Mouse (Mus musculus) heart, postnatal 14 days (tissue): ENCODE results near the gene Dbndd2. TPM values are rescaled to one million over a fixed set of nuclear protein-coding genes. Genes with fewer than 3 reads are reported as not detected.

Experiments used
- DNase-seq, 2 experiments: peaks; one replicate each; pipeline ENCODE4 v3.0.0; 2021 to 2022
- intact Hi-C: fragments of 180-260 bp; cut with DNase I; formaldehyde crosslinking; loops from one replicate; pipeline ENCODE4 v1.15.1; 2025
- total RNA-seq, 2 experiments: library from RNA; stranded (reverse); gene quantifications; 2 replicates each; pipeline ENCODE4 v1.2.3; 2021

The Dbndd2 gene
- total RNA-seq, 2 experiments from 2014 or later: 17.9 to 19.0 TPM

DNA sequence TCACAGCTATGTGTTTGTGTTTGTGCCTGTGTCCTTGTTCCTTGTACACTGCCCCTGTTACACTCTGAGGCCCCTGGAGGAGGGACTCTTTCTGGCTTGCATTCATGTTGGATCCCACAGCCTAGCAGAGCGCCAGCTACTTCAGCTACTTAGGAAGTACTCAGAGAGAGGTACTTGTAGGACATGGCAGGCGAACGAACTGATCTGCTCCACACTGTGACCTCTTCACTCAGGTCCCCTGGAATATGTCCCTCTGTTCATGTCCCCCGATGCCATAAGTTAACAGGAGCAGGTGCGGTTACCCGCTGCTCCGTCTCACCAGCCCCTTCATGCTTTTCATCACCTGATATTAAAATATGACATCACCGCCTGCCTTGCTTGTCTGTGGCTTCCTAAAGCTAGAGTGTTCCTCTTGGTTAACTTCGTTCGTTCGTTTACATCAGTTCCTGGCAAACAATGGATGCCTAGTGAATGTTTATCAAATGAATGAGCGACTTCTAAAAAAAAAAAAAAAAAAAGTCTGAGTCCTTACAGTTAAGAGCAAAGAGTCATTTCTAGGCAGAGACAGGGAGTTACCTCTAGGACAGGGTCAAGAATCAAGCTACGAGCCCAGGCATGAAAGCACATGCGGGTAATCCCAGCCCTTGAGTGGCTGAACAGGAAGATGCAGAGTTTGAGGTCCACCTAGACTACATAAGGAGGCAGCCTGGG is 32.7 kb upstream of the Dbndd2 start:
- intact Hi-C loops: no loop called here
- DNase-seq: peak in 1 of 2 experiments; percentile 45

DNA sequence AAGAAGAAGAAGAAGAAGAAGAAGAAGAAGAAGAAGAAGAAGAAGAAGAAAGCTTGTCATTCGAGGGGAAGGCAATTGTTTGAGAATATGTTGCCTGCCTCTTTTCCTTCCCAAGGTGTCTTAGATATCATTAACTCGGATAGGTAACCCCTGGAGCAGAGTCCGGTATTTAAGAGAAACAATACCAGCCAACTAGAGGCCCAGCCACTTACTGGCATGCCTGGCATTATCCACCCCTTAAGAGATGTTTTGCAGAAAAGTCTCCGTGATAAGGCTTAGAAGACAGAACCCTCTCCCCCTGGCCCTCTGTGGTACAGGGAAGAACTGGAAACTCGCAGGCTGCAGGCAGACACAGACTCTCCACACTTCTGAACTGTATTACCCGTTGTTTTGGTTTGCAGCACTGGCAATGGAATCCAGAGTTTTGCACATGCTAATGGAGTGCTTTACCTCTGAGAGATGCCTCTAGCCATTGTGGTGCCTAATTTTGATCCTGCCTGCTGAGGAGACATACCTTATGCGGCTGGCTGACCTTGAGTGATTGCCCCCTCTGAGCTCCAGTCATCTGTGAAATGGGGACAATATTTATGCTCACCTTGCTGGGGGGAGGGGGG is 31.9 kb upstream of the Dbndd2 start:
- intact Hi-C loops: no loop called here
- no peak for DNase-seq

DNA sequence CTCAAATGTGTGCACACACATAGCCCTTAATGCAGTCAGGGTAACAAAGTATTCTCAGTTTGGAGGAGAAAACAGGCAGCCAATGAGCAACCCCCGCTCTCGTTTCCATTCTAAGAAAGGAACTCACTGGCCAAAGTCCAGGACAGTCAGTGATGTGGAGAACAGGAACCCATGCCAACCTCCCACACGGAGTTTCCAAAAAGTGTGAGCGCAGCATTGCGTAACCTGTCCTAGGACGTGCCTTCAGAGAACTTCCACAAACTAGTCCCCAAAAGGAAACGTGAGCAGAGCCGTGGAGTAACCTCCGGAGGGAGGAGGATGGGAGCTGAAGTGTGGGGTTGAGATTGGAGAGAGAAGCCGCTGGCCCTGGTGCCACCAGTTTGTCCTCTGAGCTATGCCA is 31.1 kb upstream of the Dbndd2 start:
- intact Hi-C loops: no loop called here
- DNase-seq: peak; percentile 79 to 81

DNA sequence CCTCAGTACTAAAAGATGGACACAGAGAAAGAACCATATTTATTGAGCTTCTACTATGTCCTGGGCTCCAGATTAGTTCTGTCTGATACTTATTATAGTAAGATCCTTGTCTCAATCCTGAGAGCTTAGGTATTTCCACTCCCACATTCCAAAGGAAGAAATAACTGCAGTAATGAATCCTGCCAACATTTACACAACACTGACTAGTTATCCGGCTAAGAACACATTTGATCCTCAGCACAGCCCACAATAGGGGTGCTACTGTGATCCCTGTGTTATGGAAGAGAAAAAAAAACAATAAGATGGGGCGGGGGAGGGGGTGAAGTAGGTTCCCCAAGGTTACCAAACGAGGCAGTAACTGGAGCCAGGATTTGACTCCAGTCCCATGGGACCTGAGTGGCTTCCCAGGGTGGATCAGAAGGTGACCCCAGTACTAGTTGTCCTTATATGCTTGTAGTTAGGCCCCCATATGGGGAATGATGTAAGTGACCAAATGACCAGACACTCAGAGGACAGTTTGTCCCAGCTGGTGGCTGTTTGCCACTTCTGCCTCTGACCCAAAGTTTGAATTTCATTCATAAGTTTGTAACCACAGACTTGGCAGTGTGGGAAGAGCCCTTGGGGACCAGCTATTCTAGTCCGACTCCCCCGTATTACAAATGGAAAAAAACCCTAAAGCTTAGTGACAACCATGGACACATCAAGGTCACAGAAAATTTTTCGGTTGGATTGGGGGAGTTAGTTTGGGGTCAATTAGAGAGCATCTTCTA is 30.3 kb upstream of the Dbndd2 start:
- peak; percentile 62 to 63 for DNase-seq
- intact Hi-C loops: loop anchor here (2.0 kb wide), 1 partner anchor 39 kb away; no protein-coding TSS in a partner anchor

DNA sequence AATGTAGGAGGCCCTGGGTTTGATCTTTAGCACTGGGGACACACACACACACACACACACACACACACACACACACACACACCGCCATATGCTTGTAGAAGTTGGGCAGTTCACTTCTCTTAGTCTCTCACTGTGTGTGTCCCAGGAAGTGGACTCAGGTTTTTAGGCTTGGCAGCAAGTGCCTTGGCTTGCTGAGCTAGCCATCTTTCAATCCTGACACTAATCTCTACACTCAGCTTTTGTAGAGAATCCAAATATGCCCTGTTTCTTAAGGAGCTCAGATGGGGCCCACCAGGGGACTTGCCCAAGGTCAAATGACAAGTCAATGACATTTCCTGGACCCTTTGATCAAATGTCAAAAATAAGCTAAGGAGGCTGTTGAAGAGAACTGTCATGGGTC is 29.5 kb upstream of the Dbndd2 start:
- intact Hi-C loops: loop anchor here (2.0 kb wide), 1 partner anchor 40 kb away; no protein-coding TSS in a partner anchor
- DNase-seq: no peak

DNA sequence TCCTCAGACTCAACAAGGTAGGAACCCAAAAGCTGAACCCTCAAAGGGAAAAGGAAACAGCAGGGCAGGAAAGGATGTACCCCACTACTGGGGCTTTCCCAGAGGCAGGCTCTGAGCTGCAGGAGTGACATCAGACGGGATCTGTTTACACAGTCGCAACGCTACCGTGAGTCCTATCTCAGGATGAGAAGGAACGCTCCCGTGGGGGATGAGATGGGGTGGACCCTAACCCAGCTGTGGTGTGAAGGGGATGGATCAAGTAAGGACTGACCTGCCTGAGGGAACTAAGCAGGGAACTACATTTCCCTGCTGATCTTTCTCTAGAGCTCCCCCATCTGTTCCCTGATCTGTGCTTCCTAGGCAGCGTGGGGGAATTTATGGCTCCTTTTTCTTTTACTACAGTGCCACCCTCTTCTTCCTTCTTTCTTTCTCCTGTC is 29.0 kb upstream of the Dbndd2 start, which contains the start of gene Sys1:
Gene Sys1 (plus strand): TSS at position 101 of the 437 bp plus-strand sequence.
- peak in 1 of 2 experiments; percentile 23 for DNase-seq
- intact Hi-C loops: loop anchor here (2.0 kb wide), 1 partner anchor 40 kb away; no protein-coding TSS in a partner anchor

DNA sequence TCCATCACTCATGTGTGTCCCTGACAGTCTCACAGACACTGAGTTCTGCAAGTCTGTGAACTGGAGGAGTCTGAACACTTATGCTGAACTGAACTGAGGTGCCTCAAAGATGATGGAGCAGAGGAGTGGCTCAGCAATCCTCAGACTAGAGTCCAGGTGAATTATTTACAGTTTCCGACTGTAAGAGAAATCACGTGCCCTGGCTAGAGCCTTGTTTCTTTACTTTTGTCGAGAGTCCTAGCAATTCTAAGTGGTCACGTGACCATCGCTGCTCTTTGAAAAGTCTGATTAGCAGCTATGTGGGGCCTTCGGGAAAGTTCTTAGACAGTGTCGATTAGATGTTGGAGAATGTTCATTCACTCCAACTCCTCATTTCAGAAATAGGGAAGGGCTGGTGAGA is 28.0 kb upstream of the Dbndd2 start:
- intact Hi-C loops: loop anchor here (2.0 kb wide), 1 partner anchor 41 kb away; no protein-coding TSS in a partner anchor
- no peak for DNase-seq

DNA sequence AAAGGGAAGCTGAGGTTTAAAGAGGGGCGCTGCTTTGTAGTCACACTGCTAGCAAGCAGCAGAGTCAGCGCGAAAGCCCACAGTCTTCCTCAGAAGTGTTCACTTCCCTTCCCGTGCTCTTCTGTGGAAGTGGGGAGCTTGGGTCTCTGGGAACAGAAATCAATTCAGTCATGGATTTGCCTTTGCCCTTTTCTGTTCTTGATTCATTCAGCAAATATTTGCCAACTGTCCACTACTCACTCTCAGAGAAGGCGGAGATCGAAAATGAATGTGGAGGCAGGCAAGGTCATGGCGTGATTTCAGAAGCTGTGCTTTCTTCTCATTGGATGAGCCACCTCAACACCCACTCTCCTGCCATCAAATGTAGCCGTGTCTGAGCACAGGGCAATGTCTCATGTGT is 27.4 kb upstream of the Dbndd2 start:
- DNase-seq: no peak
- intact Hi-C loops: no loop called here

DNA sequence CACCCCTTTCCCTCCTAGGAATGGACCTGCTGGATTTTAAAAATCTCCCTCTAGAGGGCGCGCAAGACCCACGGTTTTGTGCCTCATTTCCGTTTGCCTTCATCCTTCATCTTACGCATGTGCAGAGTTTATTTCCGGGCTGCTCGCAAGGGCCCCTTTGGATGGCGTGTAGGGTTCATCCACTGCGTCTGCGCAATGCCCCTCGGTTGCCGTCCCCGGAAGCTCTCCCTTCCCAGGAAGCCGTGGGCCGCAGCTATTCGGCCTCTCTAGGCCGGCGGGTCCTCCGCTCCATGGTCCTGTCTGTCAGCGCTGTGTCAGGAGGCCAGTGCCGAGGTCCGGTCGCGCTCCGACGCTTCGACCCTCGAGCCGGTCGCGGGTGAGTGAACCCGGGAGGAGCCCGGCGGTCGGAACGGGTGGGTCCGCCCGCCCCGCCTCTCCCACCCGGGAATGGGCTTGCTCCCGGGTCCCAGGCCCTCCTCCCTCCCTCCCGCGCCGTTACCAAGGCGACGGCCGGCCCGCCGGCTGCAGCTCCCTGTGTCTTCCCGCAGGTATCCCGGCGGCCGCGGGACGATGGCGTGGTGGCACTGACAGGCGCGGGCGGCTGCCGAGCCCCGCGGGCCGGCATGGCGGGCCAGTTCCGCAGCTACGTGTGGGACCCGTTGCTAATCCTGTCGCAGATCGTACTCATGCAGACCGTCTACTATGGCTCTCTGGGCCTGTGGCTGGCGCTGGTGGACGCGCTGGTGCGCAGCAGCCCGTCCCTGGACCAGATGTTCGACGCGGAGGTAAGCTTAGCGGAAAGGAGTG is 25.0 kb upstream of the Dbndd2 start, which contains the start of gene Gm20458:
Gene Gm20458 (plus strand): TSS at position 223 of the 807 bp plus-strand sequence.
- intact Hi-C loops: loop anchor here (2.0 kb wide), 1 partner anchor 58 kb away; no protein-coding TSS in a partner anchor
- DNase-seq: peak; percentile 94 to 95

DNA sequence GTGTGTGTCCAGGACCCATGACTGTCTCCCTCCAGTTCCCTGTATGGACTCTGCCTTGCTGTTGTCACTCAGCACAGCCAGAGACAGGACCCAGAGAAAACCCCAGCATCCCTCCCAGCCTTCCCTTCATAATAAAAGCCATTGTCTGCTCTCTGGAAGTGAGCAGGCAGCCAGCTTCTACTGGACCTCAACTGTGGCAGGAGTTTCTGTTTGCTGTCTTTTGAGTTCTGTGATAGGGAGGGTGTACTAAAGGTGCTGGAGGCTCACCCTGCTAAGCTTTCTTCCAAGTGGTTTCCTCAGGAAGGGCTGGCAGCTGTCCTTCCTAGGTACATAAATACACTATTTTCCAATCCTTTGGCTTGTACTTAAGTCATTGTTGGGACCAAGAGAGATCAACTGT is 20.7 kb upstream of the Dbndd2 start:
- intact Hi-C loops: no loop called here
- no peak for DNase-seq

DNA sequence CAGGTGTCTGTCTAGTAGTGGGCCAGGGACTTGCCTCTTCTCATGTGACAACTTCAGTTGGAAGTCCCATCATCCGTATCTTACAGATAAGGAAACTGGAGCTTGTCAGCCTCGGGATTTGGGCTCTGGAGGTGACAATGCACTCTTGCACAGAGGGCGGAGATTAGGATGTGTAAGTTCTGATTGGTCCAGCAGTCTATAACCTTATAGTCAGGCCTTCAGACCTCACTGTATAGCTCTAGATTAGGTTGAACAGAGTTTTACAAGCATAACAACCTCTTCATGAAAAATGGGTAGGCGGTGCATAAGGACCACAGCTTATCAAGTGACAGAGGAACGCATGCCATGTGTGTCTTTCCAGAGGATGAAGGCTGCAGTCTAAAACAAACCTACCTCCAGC is 19.1 kb upstream of the Dbndd2 start:
- intact Hi-C loops: no loop called here
- no peak for DNase-seq

DNA sequence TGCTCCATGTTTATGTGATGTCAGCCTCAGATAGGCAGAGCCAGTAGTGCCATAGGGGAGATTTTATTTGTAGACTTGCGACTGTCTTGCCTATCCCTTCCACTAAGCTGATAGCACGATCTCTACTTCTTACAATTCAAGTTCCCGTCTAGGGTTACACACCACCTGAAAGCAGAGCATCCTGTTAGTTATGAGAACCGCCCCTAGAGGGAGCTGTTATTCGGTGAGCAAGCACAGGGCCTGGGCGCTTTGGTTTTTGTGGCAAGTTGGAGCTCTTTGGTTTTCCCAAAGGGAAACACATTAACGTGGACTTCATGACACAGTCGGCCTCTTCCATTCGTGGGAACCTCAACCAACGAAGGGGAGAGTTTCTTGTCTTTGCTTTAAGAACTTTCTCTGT is 15.7 kb upstream of the Dbndd2 start:
- peak; percentile 55 to 76 for DNase-seq
- intact Hi-C loops: loop anchor here (1.0 kb wide), 1 partner anchor 48 kb away; no protein-coding TSS in a partner anchor

DNA sequence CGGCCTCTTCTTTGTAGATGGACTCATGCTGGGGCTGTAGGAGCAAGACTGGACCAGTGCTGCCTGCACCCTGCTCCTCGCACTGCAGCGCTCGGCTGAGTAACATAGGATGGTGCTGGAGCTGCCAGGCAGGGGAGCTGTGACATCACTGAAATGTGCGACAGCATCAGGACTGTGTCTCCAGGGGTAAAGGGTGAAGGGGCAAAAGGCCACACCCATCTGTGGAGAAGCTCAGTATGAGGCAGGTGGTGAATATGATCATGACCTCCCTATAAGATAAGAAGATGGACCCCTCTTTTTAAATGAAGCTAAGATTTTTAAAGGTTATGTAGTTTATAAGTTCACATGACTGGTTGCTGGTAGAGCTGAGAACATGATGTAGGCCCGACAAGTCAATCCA is 12.3 kb upstream of the Dbndd2 start, which contains the start of gene Trp53tg5:
Gene Trp53tg5 (minus strand): TSS at position 101 of the 400 bp plus-strand sequence.
- intact Hi-C loops: no loop called here
- no peak for DNase-seq

DNA sequence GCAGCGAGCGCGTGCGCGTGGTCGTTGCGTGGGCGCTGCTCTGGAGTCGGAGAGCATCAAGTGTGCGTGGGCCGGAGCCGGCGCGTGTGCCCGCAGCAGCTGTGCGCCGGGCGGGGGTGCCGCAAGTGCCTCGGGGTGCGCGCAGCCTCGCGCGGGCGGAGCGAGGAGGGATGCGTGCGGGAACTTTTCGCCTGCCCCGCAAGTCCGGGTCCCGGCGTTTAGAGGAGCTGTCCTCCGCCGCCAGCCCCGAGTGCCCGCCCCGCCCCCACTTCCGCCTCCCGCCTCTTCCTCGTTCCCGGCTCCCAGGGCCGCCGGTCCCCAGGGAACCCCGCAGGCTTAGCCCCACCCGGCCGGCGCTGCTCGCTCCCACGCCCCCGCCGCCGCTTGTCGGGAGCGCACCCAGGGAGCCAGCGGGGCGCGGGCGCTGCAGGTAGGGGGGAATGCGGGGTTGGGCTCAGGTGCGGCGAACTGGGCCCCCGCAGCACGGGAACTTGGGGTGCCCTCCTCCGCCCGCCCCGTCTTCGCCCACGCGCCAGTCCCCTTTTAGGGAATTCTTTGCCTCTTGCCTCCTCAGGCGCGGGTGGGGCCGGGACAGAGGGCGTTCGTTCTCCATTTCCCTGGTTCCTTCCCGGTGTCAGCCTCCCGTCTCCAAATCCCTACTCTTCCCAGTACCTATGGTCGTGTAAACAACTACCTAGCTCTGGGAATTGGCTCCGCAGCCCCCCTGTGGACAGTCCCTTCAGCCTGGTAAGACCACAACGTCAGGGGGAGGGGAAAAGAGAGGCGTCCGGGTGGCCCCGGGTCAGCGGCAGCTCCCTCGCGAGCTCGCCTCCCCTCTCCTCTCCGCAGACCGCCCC is 580 bp downstream of the Dbndd2 start:
- intact Hi-C loops: no loop called here
- peak; percentile 78 to 87 for DNase-seq

DNA sequence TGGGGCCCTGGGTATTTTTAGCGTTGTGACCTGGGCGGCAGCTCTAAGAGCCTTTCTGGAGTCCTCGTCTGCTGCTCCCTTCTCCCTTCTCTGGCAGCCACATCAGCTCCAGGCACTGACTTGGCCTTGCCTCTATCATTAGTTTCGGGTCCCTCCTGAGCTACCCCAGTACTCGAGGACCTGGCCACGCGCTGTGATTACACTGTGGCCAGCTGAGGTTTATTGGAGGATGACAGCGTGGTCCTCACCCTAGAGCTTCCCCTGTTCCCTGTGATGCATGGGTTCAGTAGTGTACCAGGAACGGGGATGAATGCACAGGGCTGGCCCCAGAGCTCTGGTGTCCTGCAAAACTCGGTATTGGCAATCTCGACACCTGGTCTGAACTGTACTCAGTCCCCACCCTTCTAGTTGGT is 1.2 kb downstream of the Dbndd2 start:
- DNase-seq: no peak
- intact Hi-C loops: no loop called here

DNA sequence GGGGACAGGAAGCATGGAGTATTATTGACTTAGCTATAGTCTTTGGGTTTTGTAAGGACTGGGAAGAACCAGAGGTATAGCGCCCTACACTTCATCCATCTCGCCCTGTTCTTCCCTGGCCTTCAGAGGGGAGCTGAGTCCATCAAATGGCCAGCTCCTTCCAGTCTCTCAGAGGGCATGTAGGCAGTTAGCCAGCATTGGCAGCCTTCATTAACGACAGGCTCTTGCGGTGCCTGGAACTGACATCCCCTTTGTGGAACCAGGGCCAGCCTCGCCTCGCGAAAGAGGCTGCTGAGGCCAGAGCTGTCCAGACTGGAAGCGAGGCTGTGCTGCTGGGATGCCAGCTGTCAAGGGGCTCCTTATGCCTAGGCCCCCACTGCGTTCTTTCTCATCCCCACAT is 1.9 kb downstream of the Dbndd2 start:
- intact Hi-C loops: no loop called here
- DNase-seq: no peak

DNA sequence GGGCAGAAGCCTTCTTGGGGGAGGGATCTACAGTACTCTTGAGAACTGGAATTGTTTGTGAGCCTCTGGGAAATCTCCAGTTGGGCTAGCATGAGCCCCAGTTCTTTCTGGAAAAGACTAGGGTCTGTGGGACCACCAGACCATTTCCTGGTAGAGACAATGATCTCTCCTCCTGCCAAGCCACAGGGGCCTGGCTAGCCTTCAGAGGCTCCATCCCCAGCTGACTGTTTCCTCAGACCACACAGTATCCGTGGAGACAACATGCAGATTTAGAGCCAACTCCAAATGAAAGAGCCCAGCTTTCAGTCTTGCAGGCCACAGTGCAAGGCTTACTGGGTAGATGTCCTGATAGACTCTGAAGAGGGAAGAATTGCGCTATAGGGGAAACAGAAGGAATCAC is 8.2 kb downstream of the Dbndd2 start:
- DNase-seq: no peak
- intact Hi-C loops: no loop called here

DNA sequence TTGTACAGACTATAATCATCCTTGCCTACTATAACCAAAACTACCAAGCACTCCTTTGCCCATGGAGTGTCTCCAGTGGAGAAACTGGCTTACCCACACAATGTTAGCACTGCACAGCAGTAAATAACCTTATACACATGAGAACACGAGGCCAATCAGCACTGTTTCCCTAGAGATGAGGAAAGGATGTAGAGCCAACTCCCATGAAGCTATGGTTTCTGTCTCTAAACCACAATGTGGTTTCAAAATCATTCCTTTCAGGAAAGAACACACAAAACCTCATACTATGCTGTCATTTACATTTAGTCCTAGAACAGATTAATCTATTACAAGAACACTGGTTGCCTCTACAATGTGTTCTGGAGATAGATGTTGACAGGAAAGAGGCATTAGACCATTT is 10.4 kb downstream of the Dbndd2 start:
- intact Hi-C loops: no loop called here

More for the DNA sequence above, 10.4 kb downstream of the Dbndd2 start:
- DNase-seq: no peak
